Mouse (Mus musculus) frontal cortex, postnatal 36 days (tissue): ENCODE results near the gene Shroom2.
A peak's percentile ranks its signal among the peaks of the same experiment; 100 is the strongest.

ENCODE experiments used
- DNase-seq, 2 experiments: peaks; one replicate each; pipeline ENCODE4 v3.0.0; 2022; ENCODE audit warnings: low spot score in 2 of 2

Gene Shroom2

GRCm38 (mm10) chrX:152703624-152704023, 65.6 kb downstream of the Shroom2 start:
- no peak for DNase-seq

GRCm38 (mm10) chrX:152701679-152702078, 67.6 kb downstream of the Shroom2 start:
- no peak for DNase-seq

DNA sequence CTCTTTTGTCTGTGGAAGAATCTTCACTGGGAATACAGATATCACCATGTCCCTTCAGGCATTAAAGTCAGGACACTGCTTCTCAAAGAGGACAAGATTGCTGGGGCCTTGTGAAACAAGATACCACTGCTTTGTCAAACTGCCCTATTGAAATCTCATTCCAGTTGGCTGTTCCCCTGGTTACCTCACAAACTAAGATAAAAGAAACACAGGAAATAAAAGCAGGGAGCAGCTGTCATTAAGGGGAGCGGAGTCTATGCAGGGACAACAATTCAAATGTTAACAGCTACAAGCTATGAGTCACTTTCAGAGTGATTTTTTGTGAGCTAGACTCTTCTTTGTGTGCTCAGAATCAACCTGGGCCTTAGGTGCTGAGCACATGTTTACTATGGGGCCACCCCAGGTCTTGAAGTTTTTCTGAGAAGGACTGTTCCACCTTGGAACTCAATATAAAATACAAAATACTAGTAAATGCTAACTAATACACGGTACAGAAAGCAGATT, 78.4 kb downstream of the Shroom2 start:
- no peak for DNase-seq

DNA sequence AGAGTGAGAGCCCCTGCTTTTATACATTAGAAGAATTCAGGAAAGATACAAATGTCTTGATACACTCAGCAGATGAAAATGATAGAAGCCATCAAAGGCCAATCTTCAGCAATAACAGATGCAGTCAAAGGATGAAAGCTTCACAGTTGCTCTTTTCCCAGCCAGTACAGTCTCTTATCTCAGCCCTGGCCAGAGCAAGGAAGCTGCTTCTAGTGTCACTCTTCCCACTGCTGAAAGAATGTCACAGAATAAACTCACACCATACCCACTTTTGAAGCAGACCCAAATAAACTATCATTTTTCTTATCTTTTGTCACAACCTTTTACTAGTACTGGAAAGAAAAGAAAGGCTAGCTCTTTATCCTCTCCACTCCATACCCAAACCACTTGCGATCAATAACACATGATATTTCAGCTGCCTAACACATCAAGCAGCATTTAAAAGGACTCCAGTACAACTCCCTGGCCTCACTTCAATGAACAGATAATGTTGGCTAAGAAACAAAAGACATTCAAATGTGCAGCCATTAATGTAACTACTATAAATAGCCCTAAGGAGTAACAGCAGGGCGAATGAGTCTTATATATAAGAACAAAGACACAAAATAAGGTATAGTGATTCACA, 90.0 kb downstream of the Shroom2 start:
- no peak for DNase-seq

DNA sequence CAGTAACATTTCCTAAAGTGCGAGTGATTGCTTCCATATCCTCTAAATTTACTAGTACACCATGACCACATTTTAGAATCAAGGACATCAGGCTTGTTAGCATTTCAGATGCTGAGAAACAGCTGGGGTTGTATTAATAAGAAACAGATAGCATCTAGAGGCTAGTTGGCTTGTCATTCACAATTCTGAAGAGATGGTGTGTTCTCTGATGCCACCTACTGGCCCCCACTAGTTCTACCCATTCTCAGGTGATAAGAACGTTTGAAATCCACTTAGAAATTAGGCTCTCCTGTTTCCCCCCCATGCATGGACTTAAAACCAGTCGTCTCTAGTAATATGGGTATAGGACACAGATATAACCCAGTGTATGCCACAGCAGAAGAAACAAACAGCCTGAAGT, 92.9 kb downstream of the Shroom2 start:
- peak; percentile 15 to 51 for DNase-seq

- DNase-seq: no peak
These were observed 95.8 kb downstream of the Shroom2 start for GRCm38 (mm10) chrX:152673431-152673830.

- DNase-seq: no peak
These were observed 111.8 kb downstream of the Shroom2 start for GRCm38 (mm10) chrX:152657363-152658036.

DNA sequence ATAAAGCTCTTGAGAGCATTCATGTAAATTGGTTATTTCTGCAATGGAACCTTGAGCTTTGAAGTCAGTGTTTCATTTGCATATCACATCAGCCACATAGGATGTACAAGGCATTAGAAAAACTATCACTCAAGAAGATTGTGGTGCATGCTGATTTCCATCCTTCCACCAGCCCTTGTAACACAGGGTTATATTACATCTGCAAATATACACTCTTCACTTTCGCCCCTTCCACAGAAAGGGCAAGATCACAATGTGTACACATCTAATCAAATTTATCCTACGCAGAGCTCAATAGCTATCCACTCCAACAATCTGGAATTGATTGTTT, 112.7 kb downstream of the Shroom2 start:
- no peak for DNase-seq

DNA sequence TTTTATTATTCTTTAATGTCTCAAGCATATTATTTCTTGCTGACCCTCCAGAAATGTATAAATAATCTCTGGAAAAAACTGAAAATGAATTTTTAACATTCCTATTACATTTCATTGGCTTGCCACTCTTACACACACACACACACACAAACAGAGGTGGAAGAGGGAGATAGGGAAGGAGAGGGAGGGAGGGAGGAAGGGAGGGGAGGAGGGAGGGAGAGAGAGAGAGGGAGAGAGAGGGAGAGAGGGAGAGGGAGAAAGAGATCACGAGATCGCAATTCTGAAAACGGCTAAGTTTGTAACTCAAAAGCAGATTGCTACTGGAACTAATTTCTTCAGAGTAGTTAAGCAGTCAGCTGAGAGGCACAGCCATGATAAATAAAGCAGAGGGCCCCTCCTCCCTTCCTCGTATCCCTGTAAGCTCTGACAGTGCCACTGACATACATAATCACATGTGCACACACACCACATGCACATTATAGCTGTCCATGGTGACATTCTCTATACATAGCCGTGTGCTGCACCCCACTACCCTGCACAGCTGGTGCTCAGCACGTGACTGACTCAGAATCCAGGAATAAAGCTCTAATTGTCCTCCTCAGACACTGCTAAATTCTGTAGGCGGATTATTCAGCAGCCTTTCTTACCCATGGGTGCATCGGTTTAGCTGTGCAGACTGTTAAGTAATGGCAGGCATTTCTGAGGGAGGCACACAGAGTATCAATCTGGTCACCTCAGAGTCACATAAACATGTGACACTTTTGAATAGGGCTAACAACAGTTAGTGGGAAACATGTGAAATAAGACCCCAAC, 113.3 kb downstream of the Shroom2 start:
- peak; percentile 22 to 55 for DNase-seq

- no peak for DNase-seq
These were observed 116.6 kb downstream of the Shroom2 start for GRCm38 (mm10) chrX:152652676-152653075.

DNA sequence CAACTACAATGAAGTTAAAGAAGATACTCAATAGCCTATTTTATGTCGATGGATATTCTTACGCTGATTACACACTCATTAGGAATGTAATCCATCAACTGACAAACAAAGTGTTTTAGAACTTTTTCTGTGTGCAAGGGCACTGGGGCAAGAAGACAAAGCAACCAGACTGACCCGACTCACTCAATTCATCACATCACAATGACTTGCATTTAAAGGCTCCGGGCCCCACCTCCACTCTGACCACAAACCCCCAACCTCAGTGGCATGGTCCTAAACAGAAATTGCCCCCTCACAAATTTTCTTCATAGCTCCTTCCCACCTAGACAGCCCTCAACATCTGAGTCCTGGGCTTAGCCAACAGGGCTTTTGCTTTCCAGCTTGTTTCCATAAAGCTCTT, 124.4 kb downstream of the Shroom2 start:
- no peak for DNase-seq

- peak; percentile 27 to 62 for DNase-seq
These were observed 125.3 kb downstream of the Shroom2 start for GRCm38 (mm10) chrX:152643679-152644638.

- peak in 1 of 2 experiments; percentile 13 for DNase-seq
These were observed 126.1 kb downstream of the Shroom2 start for GRCm38 (mm10) chrX:152643201-152643600.

DNA sequence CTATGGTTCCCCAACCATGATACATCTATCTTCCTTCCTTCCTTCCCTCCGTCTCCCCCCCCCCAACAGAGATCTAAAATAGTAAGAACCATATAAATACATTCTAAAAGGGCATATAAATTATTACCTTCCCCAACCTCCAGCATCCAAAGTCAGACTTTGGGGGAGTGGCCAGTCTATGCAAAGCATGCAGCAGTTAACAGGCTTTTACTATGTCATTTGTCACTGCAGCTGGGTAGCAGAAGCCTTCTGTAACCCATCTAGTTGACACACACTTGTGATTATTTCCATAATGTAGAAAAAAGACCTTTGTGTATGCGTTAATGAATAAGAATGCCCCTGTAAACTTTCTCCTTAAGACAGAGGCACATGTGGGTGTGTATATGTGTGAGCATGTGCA, 126.6 kb downstream of the Shroom2 start:
- DNase-seq: no peak

- no peak for DNase-seq
These were observed 133.9 kb downstream of the Shroom2 start for GRCm38 (mm10) chrX:152635397-152635796.

DNA sequence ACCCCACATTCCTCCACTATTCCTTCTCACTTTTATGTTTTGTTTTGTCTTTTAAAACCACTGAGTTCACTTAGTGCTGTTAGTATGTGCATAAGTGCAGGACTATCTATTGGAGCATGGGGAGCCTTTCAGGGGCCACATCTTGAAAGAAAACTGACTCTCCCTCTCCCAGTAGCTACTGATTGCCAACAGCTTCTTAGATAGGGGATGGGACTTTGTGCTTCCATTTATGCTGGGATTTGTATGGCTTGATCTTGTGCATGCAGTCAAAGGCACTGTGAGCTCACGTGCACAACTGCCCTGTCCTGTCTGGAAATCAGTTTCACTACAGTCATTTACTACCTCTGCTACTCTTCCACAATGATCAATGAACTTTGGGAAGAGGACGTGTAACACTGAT, 147.9 kb downstream of the Shroom2 start:
- DNase-seq: no peak

- DNase-seq: no peak
These were observed 148.3 kb downstream of the Shroom2 start for GRCm38 (mm10) chrX:152620917-152621316.

- peak; percentile 15 to 26 for DNase-seq
These were observed 150.8 kb downstream of the Shroom2 start for GRCm38 (mm10) chrX:152618464-152618863.

DNA sequence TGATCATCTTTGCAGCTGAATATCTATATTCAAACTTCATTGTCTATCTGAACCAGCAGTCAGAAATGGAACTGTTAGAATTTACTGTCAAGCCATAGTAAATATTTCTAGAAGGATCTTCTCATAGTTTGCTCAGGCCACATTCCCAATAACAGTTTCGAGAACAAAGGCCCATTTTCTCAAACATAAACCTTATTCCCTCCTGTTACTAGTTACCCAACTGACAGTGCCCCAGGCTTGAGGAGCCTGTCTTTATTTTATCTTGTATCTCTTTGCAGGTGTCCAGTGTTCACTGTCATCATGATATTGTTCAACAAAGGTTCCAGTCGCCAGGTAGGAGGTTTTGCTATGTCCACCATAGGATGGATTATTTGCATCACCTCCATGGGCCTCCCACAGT, 206.2 kb downstream of the Shroom2 start, which contains the start of gene Cldn34a:
TSS of gene Cldn34a (plus strand) at position 301 of the 400 bp plus-strand sequence.
- DNase-seq: no peak
